Mouse (Mus musculus) liver, embryonic 14.5 days (tissue): ENCODE data around the gene Sycn.

Source experiments
- CTCF ChIP-seq: IDR thresholded peaks from 2 replicates; pipeline ENCODE4 v1.5.1; 2016; ENCODE audit warnings: antibody characterized with exemption, low read depth, control low read depth
- EP300 ChIP-seq: IDR thresholded peaks from 2 replicates; pipeline ENCODE4 v1.6.1; 2016; ENCODE audit warnings: antibody characterized with exemption, low read depth

GRCm38 (mm10) chr7:28544051-28544601 lies 3.4 kb downstream of the Sycn start:
- TF ChIP-seq CTCF = no peak
- TF ChIP-seq EP300 = no peak
